Mouse (Mus musculus): Measurements from ENCODE around the gene Mtap.

GRCm38 (mm10) chr4:89146291-89146690 is 9.4 kb downstream of the Mtap start:
- TF ChIP-seq POLR2A (IDR thresholded peaks at IDR 0.05; ENCODE audit: borderline replicate concordance, extremely low read depth, insufficient read depth, insufficient read length, poor library complexity, severe bottlenecking), result no peak
- peak; percentile 28; the same call in 1 of the 2 replicates for TF ChIP-seq CTCF (IDR thresholded peaks at IDR 0.05; ENCODE audit: borderline replicate concordance, extremely low read depth, insufficient read depth, insufficient read length)

Data from brain, embryonic 14.5 days (tissue).